Mouse (Mus musculus) kidney, embryonic 14.5 days (tissue): Measurements from ENCODE around the gene H2-Aa. TPM values are rescaled to one million over a fixed set of nuclear protein-coding genes. Genes with fewer than 3 reads are reported as not detected.
A peak's percentile ranks its signal among the peaks of the same experiment; 100 is the strongest.

Experiments used
- ATAC-seq: fragments of 200-750 bp; cut with Nextera tagmentation; 2 replicates; pipeline ENCODE4 v1.8.0; 2017; ENCODE audit warnings: moderate number of reproducible peaks, mild to moderate bottlenecking, moderate TSS enrichment, moderate library complexity; ENCODE audit not compliant: low FRiP score, low TSS enrichment
- H3K27ac ChIP-seq: fragments of 300-500 bp; sonication (generic); 2 replicates; pipeline ENCODE4 v1.5.1; 2014; ENCODE audit warnings: low read depth, mild to moderate bottlenecking, low read length, moderate library complexity, mixed read lengths
- H3K27me3 ChIP-seq: fragments of 300-500 bp; sonication (generic); 2 replicates; pipeline ENCODE4 v1.6.1; 2014; ENCODE audit warnings: mild to moderate bottlenecking, low read length; ENCODE audit not compliant: control insufficient read depth, insufficient read depth
- H3K36me3 ChIP-seq: fragments of 300-500 bp; sonication (generic); 2 replicates; pipeline ENCODE4 v1.6.1; 2014; ENCODE audit warnings: low read length, mixed read lengths; ENCODE audit not compliant: control insufficient read depth, insufficient read depth
- H3K4me1 ChIP-seq: fragments of 300-500 bp; sonication (generic); 2 replicates; pipeline ENCODE4 v1.6.1; 2014; ENCODE audit warnings: low read length, mixed read lengths; ENCODE audit not compliant: control insufficient read depth, insufficient read depth
- H3K4me2 ChIP-seq: fragments of 300-500 bp; sonication (generic); replicated peaks from 2 replicates; pipeline ENCODE4 v1.6.1; 2014; ENCODE audit warnings: low read depth, mild to moderate bottlenecking, low read length
- H3K4me3 ChIP-seq: fragments of 300-500 bp; sonication (generic); 2 replicates; pipeline ENCODE4 v1.5.1; 2014; ENCODE audit warnings: mild to moderate bottlenecking, low read length
- H3K9ac ChIP-seq: fragments of 300-500 bp; sonication (generic); 2 replicates; pipeline ENCODE4 v1.6.1; 2014; ENCODE audit warnings: low read depth, mild to moderate bottlenecking, low read length, moderate library complexity
- H3K9me3 ChIP-seq: fragments of 300-500 bp; sonication (generic); 2 replicates; pipeline ENCODE4 v1.6.1; 2016; ENCODE audit warnings: low read length; ENCODE audit not compliant: control insufficient read depth
- WGBS: fragments of 180-500 bp; shearing (Covaris S2); extraction: QIAGEN DNeasy Blood & Tissue Kit; methylation state at CpG from one replicate; pipeline ENCODE4 v1.1.7; 2014; 5-methylcytosine and 5-hydroxymethylcytosine counted together
- polyA plus RNA-seq: library from polyadenylated mRNA; unstranded; fragments of >200 nt; fragmentation: Nextera tagmentation; extraction: Ambion mirVana; gene quantifications from 2 replicates; pipeline ENCODE4 v1.2.1, GENCODE M21; 2014

The H2-Aa gene
- polyA plus RNA-seq, 1 experiment from 2014 or later = 2.7 TPM

DNA sequence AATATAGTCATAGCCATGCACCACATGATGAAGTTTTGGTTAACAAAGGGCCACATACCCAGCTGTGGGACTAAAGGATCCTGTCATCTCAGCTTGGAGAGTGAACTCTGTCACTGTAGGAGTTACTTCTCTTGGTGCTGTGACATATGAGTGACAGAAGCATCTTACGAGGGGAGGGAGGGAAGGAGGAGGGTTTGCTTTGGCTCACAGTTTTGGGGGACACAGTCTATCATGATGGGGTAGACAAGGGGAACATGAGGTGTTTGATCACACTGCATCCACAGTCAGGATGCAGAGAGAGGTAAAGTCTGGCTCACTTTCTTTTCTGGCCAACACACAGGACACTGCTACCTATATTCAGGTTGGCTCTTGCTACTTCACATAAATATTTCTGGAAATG lies 5.8 kb downstream of the H2-Aa start:
- H3K9me3 ChIP-seq = 0 out of 2 replicates have a peak, but pooled peaks cover 3% of the 10 kb centered on the region
- H3K4me3 ChIP-seq = no peak overlapping the region
- no peak overlapping the region for H3K27ac ChIP-seq
- no peak overlapping the region for H3K9ac ChIP-seq
- no peaks in the 10 kb centered on the region for H3K27me3 ChIP-seq
- no peaks in the 10 kb centered on the region for H3K36me3 ChIP-seq
- no peak overlapping the region for H3K4me2 ChIP-seq
- H3K4me1 ChIP-seq = no peaks in the 10 kb centered on the region
- 76% methylated on average over 1 of the region's 1 CpGs for WGBS
- no peak for ATAC-seq

DNA sequence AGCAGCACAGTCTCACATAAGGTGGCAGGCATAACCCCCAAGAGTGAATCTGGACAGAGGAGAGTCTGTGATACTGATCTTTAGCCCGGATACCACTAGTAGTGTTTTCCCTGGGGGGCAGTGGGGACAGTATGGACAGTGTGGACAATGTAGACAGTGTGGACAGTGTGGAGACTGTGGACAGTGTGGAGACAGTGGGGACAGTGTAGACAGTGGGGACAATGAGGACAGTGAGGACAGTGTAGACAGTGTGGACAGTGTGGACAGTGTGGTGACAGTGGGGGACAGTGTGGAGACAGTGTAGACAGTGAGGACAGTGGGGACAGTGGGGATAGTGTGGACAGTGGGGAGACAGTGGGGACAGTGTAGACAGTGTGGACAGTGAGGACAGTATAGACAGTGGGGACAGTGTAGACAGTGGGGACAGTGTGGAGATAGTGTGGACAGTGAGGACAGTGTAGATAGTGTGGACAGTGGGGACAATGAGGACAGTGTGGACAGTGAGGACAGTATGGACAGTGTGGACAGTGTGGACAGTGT lies 7.1 kb downstream of the H2-Aa start:
- 76% methylated on average over 1 of the region's 1 CpGs for WGBS
- no peak overlapping the region for H3K9ac ChIP-seq
- 0 out of 2 replicates have a peak, but pooled peaks cover 3% of the 10 kb centered on the region for H3K9me3 ChIP-seq
- no peaks in the 10 kb centered on the region for H3K36me3 ChIP-seq
- no peak overlapping the region for H3K27ac ChIP-seq
- no peak overlapping the region for H3K4me3 ChIP-seq
- ATAC-seq = no peak
- no peaks in the 10 kb centered on the region for H3K27me3 ChIP-seq
- no peak overlapping the region for H3K4me2 ChIP-seq
- no peaks in the 10 kb centered on the region for H3K4me1 ChIP-seq

DNA sequence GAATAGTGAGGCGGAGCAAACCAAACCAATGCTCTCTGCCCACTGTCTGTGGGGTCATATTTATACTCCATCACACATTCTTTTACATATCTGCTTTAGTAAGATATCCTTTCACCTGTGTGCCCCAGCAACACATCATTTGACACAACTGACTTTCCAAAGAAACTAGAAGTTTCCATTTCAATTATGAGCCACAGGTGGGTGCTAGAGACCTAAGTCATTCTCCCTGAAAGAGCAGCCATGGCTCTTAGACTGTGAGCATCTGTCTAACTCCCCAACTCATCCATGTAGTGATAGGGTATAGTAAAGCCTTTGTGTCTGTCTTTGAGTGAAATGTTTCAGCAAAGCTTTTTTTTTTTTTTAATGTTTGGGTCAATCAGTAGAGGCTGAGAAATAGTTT lies 15.5 kb downstream of the H2-Aa start:
- Histone ChIP-seq H3K4me2 (no peak overlapping the region), H3K4me3 (no peak overlapping the region), H3K36me3 (no peaks in the 10 kb centered on the region), H3K9ac (no peak overlapping the region), H3K27me3 (no peaks in the 10 kb centered on the region), H3K9me3 (0 out of 2 replicates have a peak, but pooled peaks cover 2% of the 10 kb centered on the region), H3K4me1 (no peaks in the 10 kb centered on the region), H3K27ac (no peak overlapping the region)
- ATAC-seq = no peak
- 88% methylated on average over 1 of the region's 1 CpGs for whole genome bisulfite sequencing

DNA sequence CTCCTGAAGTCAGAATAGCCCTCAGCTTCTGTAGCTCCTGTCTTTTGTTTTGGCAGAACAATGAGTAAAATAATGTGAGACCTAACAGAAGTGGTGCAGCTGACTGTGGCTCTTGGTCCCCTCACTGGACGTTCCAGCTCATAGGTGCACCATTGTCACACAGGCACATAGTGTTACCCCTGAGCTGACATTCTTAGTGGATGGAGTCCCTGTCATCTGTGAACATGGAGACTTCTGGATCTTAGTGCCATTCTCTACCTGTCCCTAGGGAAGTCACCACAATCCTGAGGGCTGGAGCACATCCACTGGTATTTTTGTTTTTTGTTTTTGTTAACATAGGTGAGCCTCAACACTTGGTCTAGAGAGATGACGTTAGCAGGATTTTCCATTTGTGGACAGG lies 16.7 kb downstream of the H2-Aa start:
- no peak overlapping the region for H3K27ac ChIP-seq
- WGBS = 83% methylated on average over 2 of the region's 2 CpGs
- H3K36me3 ChIP-seq = no peaks in the 10 kb centered on the region
- no peaks in the 10 kb centered on the region for H3K27me3 ChIP-seq
- H3K9me3 ChIP-seq = no peaks in the 10 kb centered on the region
- H3K9ac ChIP-seq = no peak overlapping the region
- no peak overlapping the region for H3K4me3 ChIP-seq
- no peaks in the 10 kb centered on the region for H3K4me1 ChIP-seq
- no peak overlapping the region for H3K4me2 ChIP-seq
- no peak for ATAC-seq

DNA sequence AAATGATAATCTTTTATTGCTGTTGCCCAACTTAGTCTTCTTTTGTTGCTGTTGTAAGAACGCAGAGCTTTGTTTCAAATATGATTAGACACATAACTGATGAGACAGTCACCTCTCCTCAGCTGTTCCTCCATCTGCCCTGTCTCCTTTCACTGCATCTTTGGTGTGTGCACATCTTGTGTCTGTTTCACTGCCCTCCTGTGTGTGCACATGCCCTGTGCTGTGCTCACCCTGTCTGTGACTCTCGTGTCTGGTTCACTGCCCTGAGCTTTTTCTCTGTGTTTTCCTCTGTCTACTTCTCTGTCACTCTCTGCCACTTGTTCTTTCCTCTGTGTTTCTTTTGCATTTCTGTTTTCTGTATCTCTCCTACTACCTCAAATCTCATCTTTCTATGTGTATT lies 17.4 kb downstream of the H2-Aa start:
- H3K4me3 ChIP-seq = no peak overlapping the region
- peaks cover 3% of the 10 kb centered on the region; the same call in 1 of the 2 replicates for H3K4me1 ChIP-seq
- ATAC-seq = no peak
- WGBS = 92% methylated on average over 2 of the region's 2 CpGs
- no peak overlapping the region for H3K27ac ChIP-seq
- no peak overlapping the region for H3K4me2 ChIP-seq
- no peak overlapping the region for H3K9ac ChIP-seq
- no peaks in the 10 kb centered on the region for H3K36me3 ChIP-seq
- H3K9me3 ChIP-seq = no peaks in the 10 kb centered on the region
- no peaks in the 10 kb centered on the region for H3K27me3 ChIP-seq

DNA sequence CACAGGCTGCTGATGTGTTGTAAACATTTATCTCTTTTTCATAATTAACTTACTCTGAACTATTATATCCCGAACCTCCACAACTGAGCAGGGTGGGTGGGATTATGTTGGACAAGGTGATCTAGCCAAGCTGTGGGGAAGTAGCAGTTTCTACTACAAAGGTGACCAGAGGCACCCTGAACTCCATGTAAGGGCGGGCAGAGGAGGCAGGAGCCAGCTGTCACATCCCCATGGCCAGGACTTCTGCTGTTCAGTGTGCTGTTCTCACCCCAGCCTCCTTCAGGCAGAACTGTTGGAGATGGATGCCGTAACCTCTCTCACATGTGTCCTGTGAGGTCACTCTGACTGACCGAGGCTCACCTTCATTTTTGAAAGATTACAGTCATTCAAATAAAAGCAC lies 17.8 kb downstream of the H2-Aa start:
- Histone ChIP-seq H3K9ac (no peak overlapping the region), H3K4me1 (peaks cover 7% of the 10 kb centered on the region; the same call in 1 of the 2 replicates), H3K27ac (no peak overlapping the region), H3K36me3 (no peaks in the 10 kb centered on the region), H3K4me3 (no peak overlapping the region), H3K4me2 (no peak overlapping the region), H3K27me3 (peaks cover 2% of the 10 kb centered on the region; the same call in 1 of the 2 replicates), H3K9me3 (no peaks in the 10 kb centered on the region)
- 69% methylated on average over 4 of the region's 4 CpGs for WGBS
- no peak for ATAC-seq

DNA sequence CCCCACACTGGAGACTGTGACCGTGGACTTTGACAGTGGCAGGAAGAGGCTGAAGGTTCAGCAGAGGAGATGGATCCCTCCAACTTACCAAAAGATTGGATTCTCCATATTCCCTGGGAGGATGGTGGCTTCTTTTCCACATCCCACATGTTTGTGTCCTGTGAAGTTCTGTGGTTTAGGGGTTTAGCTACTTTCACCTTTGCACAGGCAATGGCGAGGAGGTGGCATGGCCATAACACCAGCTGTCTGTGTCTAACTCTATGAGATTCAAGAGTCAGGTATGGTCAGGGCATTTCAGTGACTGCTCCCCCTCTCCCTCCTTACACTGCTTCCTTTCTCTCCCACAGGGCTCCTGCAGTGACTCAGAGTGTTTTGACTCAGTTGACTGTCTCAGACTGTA lies 18.9 kb downstream of the H2-Aa start:
- WGBS = 81% methylated on average over 2 of the region's 2 CpGs
- Histone ChIP-seq H3K4me1 (peaks cover 12% of the 10 kb centered on the region; the same call in 1 of the 2 replicates), H3K27ac (no peak overlapping the region), H3K36me3 (no peaks in the 10 kb centered on the region), H3K4me2 (no peak overlapping the region), H3K9ac (no peak overlapping the region), H3K9me3 (no peaks in the 10 kb centered on the region), H3K4me3 (no peak overlapping the region), H3K27me3 (peaks cover 10% of the 10 kb centered on the region)
- ATAC-seq = no peak

DNA sequence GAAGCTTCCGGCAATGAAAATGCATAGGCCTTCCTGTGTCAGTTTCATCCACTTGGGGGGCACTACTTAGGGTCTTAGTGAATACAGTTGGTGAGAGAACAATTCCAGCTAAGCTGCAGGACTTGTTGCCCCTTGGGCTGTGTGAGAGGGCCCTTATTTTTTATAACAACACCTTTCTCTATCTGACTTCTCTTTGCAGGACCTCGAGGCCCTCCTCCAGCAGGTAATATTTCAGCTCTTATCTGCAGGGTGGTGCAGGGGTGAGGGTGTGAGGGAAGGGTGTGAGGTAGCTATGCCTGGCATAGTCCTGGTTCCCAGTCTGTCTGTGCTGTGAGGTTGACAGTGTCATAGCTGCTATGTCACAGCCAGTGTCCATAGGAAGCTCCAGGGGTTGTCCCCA lies 19.4 kb downstream of the H2-Aa start:
- Histone ChIP-seq H3K4me3 (no peak overlapping the region), H3K4me1 (peaks cover 12% of the 10 kb centered on the region; the same call in 1 of the 2 replicates), H3K27ac (no peak overlapping the region), H3K9ac (no peak overlapping the region), H3K9me3 (no peaks in the 10 kb centered on the region), H3K36me3 (no peaks in the 10 kb centered on the region), H3K4me2 (no peak overlapping the region), H3K27me3 (peaks cover 13% of the 10 kb centered on the region)
- ATAC-seq = no peak
- 82% methylated on average over 2 of the region's 2 CpGs for WGBS

DNA sequence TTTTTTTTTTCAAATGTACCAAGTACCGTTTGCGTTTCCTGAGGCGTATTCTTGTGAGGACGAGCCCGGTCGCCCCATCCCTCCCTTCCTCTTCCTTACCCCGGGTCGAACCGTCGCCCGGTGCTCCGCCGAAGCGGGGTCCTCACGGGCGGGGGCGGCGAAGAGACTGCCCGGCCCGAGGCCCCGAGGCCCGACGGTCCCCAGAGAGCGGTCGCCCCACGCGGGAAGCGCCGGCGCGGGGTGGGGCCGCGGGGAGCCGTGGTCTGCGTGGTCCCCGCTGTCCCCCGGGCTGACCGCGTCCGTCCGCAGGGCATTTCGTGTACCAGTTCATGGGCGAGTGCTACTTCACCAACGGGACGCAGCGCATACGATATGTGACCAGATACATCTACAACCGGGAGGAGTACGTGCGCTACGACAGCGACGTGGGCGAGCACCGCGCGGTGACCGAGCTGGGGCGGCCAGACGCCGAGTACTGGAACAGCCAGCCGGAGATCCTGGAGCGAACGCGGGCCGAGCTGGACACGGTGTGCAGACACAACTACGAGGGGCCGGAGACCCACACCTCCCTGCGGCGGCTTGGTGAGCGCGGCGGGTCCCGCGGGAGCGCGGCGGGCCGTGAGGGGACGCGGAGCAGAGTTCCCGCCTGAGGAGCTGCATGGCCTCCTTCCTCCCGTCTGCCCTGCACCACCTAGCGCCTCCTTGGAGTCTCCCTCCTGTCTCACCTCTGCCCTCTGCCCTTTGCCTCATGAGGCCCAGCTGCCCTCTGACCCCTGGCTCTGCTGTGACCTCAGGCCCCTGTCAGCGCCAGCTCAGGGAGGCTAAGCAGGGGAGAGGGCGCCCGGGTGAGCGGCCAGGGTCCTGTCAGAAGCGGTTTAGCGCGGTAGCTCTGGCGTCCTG lies 22.9 kb downstream of the H2-Aa start:
- H3K4me2 ChIP-seq = peak overlapping the region; percentile 83
- H3K4me3 ChIP-seq = peak overlapping the region; percentile 46
- peak overlapping the region; percentile 58 for H3K9ac ChIP-seq
- H3K27ac ChIP-seq = no peak overlapping the region
- peak; percentile 57 for ATAC-seq
- 1% methylated on average over 88 of the region's 93 CpGs for WGBS
- peaks cover 13% of the 10 kb centered on the region for H3K27me3 ChIP-seq
- H3K36me3 ChIP-seq = no peaks in the 10 kb centered on the region
- no peaks in the 10 kb centered on the region for H3K9me3 ChIP-seq
- peaks cover 12% of the 10 kb centered on the region; the same call in 1 of the 2 replicates for H3K4me1 ChIP-seq
